Mouse (Mus musculus) liver, embryonic 11.5 days (tissue): ENCODE results near the gene Rnpepl1. TPM values are rescaled to one million over a fixed set of nuclear protein-coding genes. Genes with fewer than 3 reads are reported as not detected.

Experiments used
- ATAC-seq: fragments of 200-750 bp; cut with Nextera tagmentation; replicated peaks from 2 replicates; pipeline ENCODE4 v1.8.0; 2017; ENCODE audit warnings: moderate number of reproducible peaks, mild to moderate bottlenecking, moderate TSS enrichment, moderate library complexity; ENCODE audit not compliant: low FRiP score
- DNase-seq: peaks from one replicate; pipeline ENCODE4 v3.0.0-alpha.2; 2017; ENCODE audit warnings: low spot score
- H3K27ac ChIP-seq: fragments of 300-500 bp; sonication (generic); 2 replicates; pipeline ENCODE4 v1.5.1; 2014; ENCODE audit warnings: mild to moderate bottlenecking, low read depth, low read length, control low read depth
- H3K27me3 ChIP-seq: fragments of 300-500 bp; sonication (generic); replicated peaks from 2 replicates; pipeline ENCODE4 v1.6.1; 2014; ENCODE audit warnings: low read length, mixed read lengths; ENCODE audit not compliant: control insufficient read depth, insufficient read depth
- H3K36me3 ChIP-seq: fragments of 300-500 bp; sonication (generic); 2 replicates; pipeline ENCODE4 v1.6.1; 2014; ENCODE audit warnings: mild to moderate bottlenecking, low read length, moderate library complexity, mixed read lengths; ENCODE audit not compliant: control insufficient read depth, insufficient read depth
- H3K4me1 ChIP-seq: fragments of 300-500 bp; sonication (generic); replicated peaks from 2 replicates; pipeline ENCODE4 v1.6.1; 2014; ENCODE audit warnings: low read length, mixed read lengths; ENCODE audit not compliant: control insufficient read depth, insufficient read depth
- H3K4me2 ChIP-seq: fragments of 300-500 bp; sonication (generic); 2 replicates; pipeline ENCODE4 v1.6.1; 2014; ENCODE audit warnings: mild to moderate bottlenecking, control low read depth, moderate library complexity
- H3K4me3 ChIP-seq: fragments of 300-500 bp; sonication (generic); 2 replicates; pipeline ENCODE4 v1.5.1; 2014; ENCODE audit warnings: low read depth, low read length, control low read depth
- H3K9ac ChIP-seq: fragments of 300-500 bp; sonication (generic); 2 replicates; pipeline ENCODE4 v1.6.1; 2014; ENCODE audit warnings: low read depth, low read length, control low read depth
- H3K9me3 ChIP-seq: fragments of 300-500 bp; sonication (generic); 2 replicates; pipeline ENCODE4 v1.6.1; 2016; ENCODE audit warnings: low read length, inconsistent platforms, mixed read lengths; ENCODE audit not compliant: control insufficient read depth
- WGBS: fragments of 180-500 bp; shearing (Covaris S2); extraction: QIAGEN DNeasy Blood & Tissue Kit; methylation state at CpG from one replicate; pipeline ENCODE4 v1.1.7; 2014; 5-methylcytosine and 5-hydroxymethylcytosine counted together
- polyA plus RNA-seq: library from polyadenylated mRNA; unstranded; fragments of >200 nt; fragmentation: Nextera tagmentation; extraction: Ambion mirVana; gene quantifications from 2 replicates; pipeline ENCODE4 v1.2.1, GENCODE M21; 2014

Rnpepl1 gene
- polyA plus RNA-seq, 1 experiment from 2014 or later: 26.5 TPM

- Histone ChIP-seq H3K36me3 (no peaks in the 10 kb centered on the region), H3K4me1 (no peaks in the 10 kb centered on the region), H3K9ac (no peak overlapping the region), H3K9me3 (no peaks in the 10 kb centered on the region), H3K27me3 (no peaks in the 10 kb centered on the region; the same call in 1 of the 2 replicates), H3K4me3 (no peak overlapping the region), H3K4me2 (no peak overlapping the region), H3K27ac (no peak overlapping the region)
- ATAC-seq (no peak), DNase-seq (no peak)
- 59% methylated on average over 7 of the region's 7 CpGs for WGBS
These were observed 61.6 kb downstream of the Rnpepl1 start for GRCm38 (mm10) chr1:92971879-92972795.

- no peaks in the 10 kb centered on the region for H3K36me3 ChIP-seq
- H3K9ac ChIP-seq: no peak overlapping the region
- H3K4me2 ChIP-seq: no peak overlapping the region
- H3K27me3 ChIP-seq: no peaks in the 10 kb centered on the region; the same call in 1 of the 2 replicates
- WGBS: 24% methylated on average over 1 of the region's 1 CpGs
- ATAC-seq (no peak), DNase-seq (no peak)
- H3K4me3 ChIP-seq: no peak overlapping the region
- H3K9me3 ChIP-seq: no peaks in the 10 kb centered on the region
- no peak overlapping the region for H3K27ac ChIP-seq
- no peaks in the 10 kb centered on the region for H3K4me1 ChIP-seq
These were observed 62.3 kb downstream of the Rnpepl1 start for GRCm38 (mm10) chr1:92972854-92973253.

Other genes starting within 250 kb of the Rnpepl1 start
- 14.5 and 15.2 TPM in 2 replicates for gene Gpc1, start 79.1 kb upstream of the Rnpepl1 start, polyA plus RNA-seq
- gene Ankmy1, start 7.9 kb upstream of the Rnpepl1 start, polyA plus RNA-seq: 0.16 and 0.25 TPM in 2 replicates
- gene Dusp28, start 3.8 kb upstream of the Rnpepl1 start, polyA plus RNA-seq: 8.1 and 10.7 TPM in 2 replicates
- gene Capn10, start 23.6 kb downstream of the Rnpepl1 start, polyA plus RNA-seq: 20.9 and 21.3 TPM in 2 replicates
- gene Gpr35, start 40.1 kb downstream of the Rnpepl1 start, polyA plus RNA-seq: 0.27 and 0.71 TPM in 2 replicates
- gene Aqp12, start 95.6 kb downstream of the Rnpepl1 start, polyA plus RNA-seq: not detected in 2 replicates
- gene Kif1a, start 191.2 kb downstream of the Rnpepl1 start, polyA plus RNA-seq: 2.2 TPM in 2 replicates
- 1.1 and 1.6 TPM in 2 replicates for gene Agxt, start 224.5 kb downstream of the Rnpepl1 start, polyA plus RNA-seq